Mouse (Mus musculus): ENCODE results near the gene Eri3. TPM values are rescaled to one million over a fixed set of nuclear protein-coding genes. Genes with fewer than 3 reads are reported as not detected.

The Eri3 gene
- polyA plus RNA-seq (2012; rRNA removed) = 141 and 142 TPM in 2 replicates

- Histone ChIP-seq H3K4me1 (ENCODE audit: control insufficient read depth, insufficient read depth, low read length) (peaks cover 4% of the 10 kb centered on the region; the same call in 1 of the 2 replicates), H3K4me3 (replicated peaks; ENCODE audit: insufficient read depth, low read depth, low read length) (peak within 1 kb of the TSS; percentile 34), H3K27ac (ENCODE audit: insufficient read depth, low read length) (no peak within 1 kb of the TSS), H3K27me3 (ENCODE audit: control insufficient read depth, insufficient read depth, low read length) (no peaks in the 10 kb centered on the region)
- WGBS = under 1% methylated on average over 53 of the region's 53 CpGs
- peak; percentile 52; the same call in 1 of the 2 replicates for TF ChIP-seq POLR2A (IDR thresholded peaks at IDR 0.05; ENCODE audit: borderline replicate concordance, insufficient read depth, low read length)
- TF ChIP-seq CTCF (IDR thresholded peaks at IDR 0.05; ENCODE audit: borderline replicate concordance, insufficient read depth, low read depth, low read length) = no peak
- DNase-seq = peak; percentile 98 to 99
These were observed at the start of gene Eri3 for GRCm38 (mm10) chr4:117550140-117550851. Gene Eri3, plus strand, starts transcription at chr4:117550365.

DNA sequence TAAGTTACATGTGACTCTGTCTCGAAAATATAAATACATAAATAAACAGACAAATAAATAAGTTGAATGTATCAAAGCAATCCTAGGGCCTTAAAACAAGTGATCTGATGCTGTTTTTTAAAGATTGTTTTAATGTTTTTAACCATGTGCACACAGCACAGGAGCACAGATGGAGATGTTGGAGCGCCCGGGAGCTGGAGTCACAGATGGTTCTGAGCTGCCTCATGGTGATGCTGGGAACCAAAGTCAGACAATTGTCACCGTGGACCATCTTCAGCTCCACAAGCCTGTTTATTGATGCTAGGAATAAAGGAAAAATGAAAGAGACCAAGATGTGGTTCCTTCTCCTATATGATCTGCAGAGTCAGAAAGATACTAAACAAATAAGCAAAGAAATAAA lies 31.9 kb upstream of the Eri3 start:
- Histone ChIP-seq H3K27me3 (ENCODE audit: control insufficient read depth, insufficient read depth, low read length) (no peaks in the 10 kb centered on the region), H3K4me3 (replicated peaks; ENCODE audit: insufficient read depth, low read depth, low read length) (no peak overlapping the region), H3K27ac (ENCODE audit: insufficient read depth, low read length) (no peak overlapping the region), H3K4me1 (ENCODE audit: control insufficient read depth, insufficient read depth, low read length) (no peaks in the 10 kb centered on the region)
- no peak for DNase-seq
- TF ChIP-seq CTCF (IDR thresholded peaks at IDR 0.05; ENCODE audit: borderline replicate concordance, insufficient read depth, low read depth, low read length) = no peak
- TF ChIP-seq POLR2A (IDR thresholded peaks at IDR 0.05; ENCODE audit: borderline replicate concordance, insufficient read depth, low read length) = no peak
- 60% methylated on average over 4 of the region's 4 CpGs for WGBS

DNA sequence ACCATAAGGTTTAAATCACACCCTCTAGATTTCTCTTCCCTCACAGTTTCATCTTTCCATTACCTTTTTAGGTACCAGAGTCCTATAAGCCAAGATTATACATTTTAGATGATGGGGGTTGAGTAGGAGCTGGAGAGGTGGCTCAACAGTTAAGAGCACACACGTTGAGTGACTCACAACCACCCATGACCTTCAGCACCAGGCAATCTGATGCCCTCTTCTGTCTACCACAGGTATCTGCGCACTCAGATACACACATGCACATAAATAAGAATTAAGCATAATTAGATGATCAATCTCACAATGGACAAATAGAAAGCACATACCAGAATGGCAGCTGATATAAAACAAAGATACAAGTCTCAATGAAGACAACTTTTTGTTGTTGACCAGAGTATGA lies 28.8 kb upstream of the Eri3 start:
- DNase-seq = no peak
- TF ChIP-seq POLR2A (IDR thresholded peaks at IDR 0.05; ENCODE audit: borderline replicate concordance, insufficient read depth, low read length) (no peak), CTCF (IDR thresholded peaks at IDR 0.05; ENCODE audit: borderline replicate concordance, insufficient read depth, low read depth, low read length) (no peak)
- Histone ChIP-seq H3K4me3 (replicated peaks; ENCODE audit: insufficient read depth, low read depth, low read length) (no peak overlapping the region), H3K27ac (ENCODE audit: insufficient read depth, low read length) (no peak overlapping the region), H3K27me3 (ENCODE audit: control insufficient read depth, insufficient read depth, low read length) (no peaks in the 10 kb centered on the region), H3K4me1 (ENCODE audit: control insufficient read depth, insufficient read depth, low read length) (no peaks in the 10 kb centered on the region)
- WGBS = 69% methylated on average over 2 of the region's 2 CpGs

DNA sequence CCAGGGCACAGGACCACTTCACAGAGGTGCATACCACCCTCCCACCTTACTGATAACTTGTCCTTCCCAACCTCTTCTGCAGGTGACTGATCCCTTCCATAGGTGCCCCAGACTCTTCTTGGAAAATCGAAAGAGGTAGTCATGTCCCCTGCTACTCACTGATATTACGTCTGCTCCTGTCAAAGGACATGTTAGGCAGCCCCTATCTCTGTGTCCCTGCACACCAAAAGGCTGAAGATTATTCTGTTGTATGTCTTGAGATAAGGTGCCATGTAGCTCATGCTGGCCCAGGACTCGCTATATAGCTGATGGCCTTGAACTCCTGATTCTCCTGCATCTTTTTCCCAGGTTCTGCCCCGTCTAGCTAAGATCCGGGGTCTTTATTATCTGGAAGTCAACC lies 24.2 kb upstream of the Eri3 start:
- Histone ChIP-seq H3K27me3 (ENCODE audit: control insufficient read depth, insufficient read depth, low read length) (no peaks in the 10 kb centered on the region; the same call in 1 of the 2 replicates), H3K4me3 (replicated peaks; ENCODE audit: insufficient read depth, low read depth, low read length) (no peak overlapping the region), H3K27ac (ENCODE audit: insufficient read depth, low read length) (no peak overlapping the region), H3K4me1 (ENCODE audit: control insufficient read depth, insufficient read depth, low read length) (no peaks in the 10 kb centered on the region)
- 95% methylated on average over 5 of the region's 5 CpGs for WGBS
- TF ChIP-seq CTCF (IDR thresholded peaks at IDR 0.05; ENCODE audit: borderline replicate concordance, insufficient read depth, low read depth, low read length) (no peak), POLR2A (IDR thresholded peaks at IDR 0.05; ENCODE audit: borderline replicate concordance, insufficient read depth, low read length) (no peak)
- no peak for DNase-seq

GRCm38 (mm10) chr4:117527116-117527899 lies 22.9 kb upstream of the Eri3 start:
- Histone ChIP-seq H3K4me3 (replicated peaks; ENCODE audit: insufficient read depth, low read depth, low read length) (no peak overlapping the region), H3K27ac (ENCODE audit: insufficient read depth, low read length) (no peak overlapping the region), H3K4me1 (ENCODE audit: control insufficient read depth, insufficient read depth, low read length) (no peaks in the 10 kb centered on the region), H3K27me3 (ENCODE audit: control insufficient read depth, insufficient read depth, low read length) (no peaks in the 10 kb centered on the region; the same call in 1 of the 2 replicates)
- TF ChIP-seq POLR2A (IDR thresholded peaks at IDR 0.05; ENCODE audit: borderline replicate concordance, insufficient read depth, low read length) = no peak
- TF ChIP-seq CTCF (IDR thresholded peaks at IDR 0.05; ENCODE audit: borderline replicate concordance, insufficient read depth, low read depth, low read length) = no peak
- no peak for DNase-seq
- 56% methylated on average over 9 of the region's 9 CpGs for WGBS

DNA sequence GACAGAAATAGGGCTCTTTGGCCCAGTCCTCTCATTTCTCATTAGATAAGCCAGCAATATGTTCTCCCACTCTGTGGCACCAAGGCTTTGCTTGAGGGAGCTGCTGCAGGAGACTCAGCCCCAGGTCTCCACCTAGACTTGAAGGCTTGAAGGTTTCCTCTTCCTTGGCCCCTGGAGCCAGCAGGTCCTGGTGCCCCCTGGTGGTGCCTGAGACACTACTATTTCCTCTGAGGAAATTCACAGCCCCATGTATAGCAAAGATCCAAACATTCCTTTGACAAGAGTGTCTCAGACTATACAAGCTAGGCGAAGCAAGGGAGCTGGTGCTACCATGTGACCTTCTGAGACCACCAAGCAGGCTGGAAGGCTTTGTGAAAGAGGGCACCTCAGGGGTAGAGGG lies 22.2 kb upstream of the Eri3 start:
- H3K27me3 ChIP-seq (ENCODE audit: control insufficient read depth, insufficient read depth, low read length) = no peaks in the 10 kb centered on the region; the same call in 1 of the 2 replicates
- no peak for DNase-seq
- no peak overlapping the region for H3K4me3 ChIP-seq (replicated peaks; ENCODE audit: insufficient read depth, low read depth, low read length)
- H3K4me1 ChIP-seq (ENCODE audit: control insufficient read depth, insufficient read depth, low read length) = no peaks in the 10 kb centered on the region
- no peak overlapping the region for H3K27ac ChIP-seq (ENCODE audit: insufficient read depth, low read length)
- TF ChIP-seq POLR2A (IDR thresholded peaks at IDR 0.05; ENCODE audit: borderline replicate concordance, insufficient read depth, low read length) (no peak), CTCF (IDR thresholded peaks at IDR 0.05; ENCODE audit: borderline replicate concordance, insufficient read depth, low read depth, low read length) (peak; percentile 40; the same call in 1 of the 2 replicates)
- WGBS = 36% methylated on average over 1 of the region's 1 CpGs

- H3K4me1 ChIP-seq (ENCODE audit: control insufficient read depth, insufficient read depth, low read length) = no peaks in the 10 kb centered on the region
- TF ChIP-seq CTCF (IDR thresholded peaks at IDR 0.05; ENCODE audit: borderline replicate concordance, insufficient read depth, low read depth, low read length) = no peak
- H3K27me3 ChIP-seq (ENCODE audit: control insufficient read depth, insufficient read depth, low read length) = no peaks in the 10 kb centered on the region; the same call in 1 of the 2 replicates
- H3K4me3 ChIP-seq (replicated peaks; ENCODE audit: insufficient read depth, low read depth, low read length) = no peak overlapping the region
- 43% methylated on average over 4 of the region's 4 CpGs for WGBS
- no peak overlapping the region for H3K27ac ChIP-seq (ENCODE audit: insufficient read depth, low read length)
- DNase-seq = no peak
These were observed 20.3 kb upstream of the Eri3 start for GRCm38 (mm10) chr4:117529843-117530242.

Measured in cerebellum, adult 2 months (tissue).